Mouse (Mus musculus) CH12.LX (cell line): ENCODE results near the gene Epha3. TPM values are rescaled to one million over a fixed set of nuclear protein-coding genes. Genes with fewer than 3 reads are reported as not detected.

Experiments used
- DNase-seq: peaks from one replicate; pipeline ENCODE4 v3.0.0-alpha.2; 2013; ENCODE audit errors: extremely low read depth
- H3K27ac ChIP-seq: 2 replicates; pipeline ENCODE4 v1.5.1; 2012; ENCODE audit warnings: low read depth, mild to moderate bottlenecking, control low read depth, moderate library complexity; ENCODE audit not compliant: insufficient read depth
- H3K27me3 ChIP-seq: replicated peaks from 2 replicates; pipeline ENCODE3; 2012; ENCODE audit warnings: inconsistent platforms
- H3K36me3 ChIP-seq, 2 experiments: replicated peaks in 1 of 2; 2 replicates each; pipeline versions ENCODE3 to v1.6.1; 2012; ENCODE audit warnings: inconsistent platforms in 1 of 2, low read length in 1 of 2, mild to moderate bottlenecking in 1 of 2, mixed read lengths in 1 of 2, moderate library complexity in 1 of 2; ENCODE audit not compliant: control insufficient read depth in 1 of 2, insufficient read depth in 1 of 2
- H3K4me1 ChIP-seq, 2 experiments: 2 replicates each; pipeline ENCODE4 v1.6.1; 2012; ENCODE audit warnings: inconsistent platforms in 1 of 2, moderate library complexity in 1 of 2; ENCODE audit not compliant: insufficient read depth in 2 of 2, control insufficient read depth in 1 of 2
- H3K4me2 ChIP-seq: 2 replicates; pipeline ENCODE4 v1.6.1; 2012; ENCODE audit warnings: low read depth, mild to moderate bottlenecking, control low read depth; ENCODE audit not compliant: poor library complexity, insufficient read depth, severe bottlenecking
- H3K4me3 ChIP-seq, 3 experiments: fragments of 150-350 bp in 1 of 3; sonication (generic) in 1 of 3; replicated peaks in 1 of 3; 2 replicates each; pipeline versions ENCODE3 to v1.5.1; 2011 to 2012; ENCODE audit warnings: low read depth in 2 of 3, low read length in 2 of 3, mild to moderate bottlenecking in 2 of 3, moderate library complexity in 2 of 3, control low read depth in 1 of 3, improper control_type of control experiment in 1 of 3, inconsistent platforms in 1 of 3, mixed read lengths in 1 of 3; ENCODE audit not compliant: poor library complexity in 1 of 3
- H3K79me2 ChIP-seq: replicated peaks from 2 replicates; pipeline ENCODE4 v1.6.1; 2012; ENCODE audit warnings: mild to moderate bottlenecking, moderate library complexity; ENCODE audit not compliant: control insufficient read depth, poor library complexity, insufficient read depth, severe bottlenecking; ENCODE audit errors: extremely low read depth
- H3K9ac ChIP-seq: 2 replicates; pipeline ENCODE4 v1.6.1; 2012; ENCODE audit warnings: low read depth, mild to moderate bottlenecking, control low read depth, moderate library complexity; ENCODE audit not compliant: insufficient read depth
- H3K9me3 ChIP-seq: replicated peaks from 2 replicates; pipeline ENCODE3; 2012; ENCODE audit warnings: low read length, inconsistent platforms, mixed read lengths
- BHLHE40 ChIP-seq: IDR thresholded peaks from 2 replicates; pipeline ENCODE4 v1.6.1; 2011; ENCODE audit warnings: mild to moderate bottlenecking, low read depth, low read length, improper control_type of control experiment
- CHD1 ChIP-seq: IDR thresholded peaks from 2 replicates; pipeline ENCODE4 v1.6.1; 2012; ENCODE audit warnings: low read depth, low read length, improper control_type of control experiment, inconsistent platforms
- CTCF ChIP-seq, 2 experiments: IDR thresholded peaks in 1 of 2; conservative IDR thresholded peaks in 1 of 2; 2 replicates each; pipeline ENCODE4 v1.5.1; 2011 to 2012; ENCODE audit warnings: low read depth in 2 of 2, low read length in 2 of 2, improper control_type of control experiment in 1 of 2, inconsistent platforms in 1 of 2, mild to moderate bottlenecking in 1 of 2, moderate library complexity in 1 of 2
- E2F4 ChIP-seq: IDR thresholded peaks from 2 replicates; pipeline ENCODE4 v1.6.1; 2011; ENCODE audit warnings: low read depth, low read length, improper control_type of control experiment; ENCODE audit not compliant: insufficient replicate concordance
- GABPA ChIP-seq: IDR thresholded peaks from 2 replicates; pipeline ENCODE4 v1.6.1; 2012; ENCODE audit warnings: low read depth, low read length, improper control_type of control experiment, inconsistent platforms; ENCODE audit not compliant: insufficient replicate concordance
- HCFC1 ChIP-seq: IDR thresholded peaks from 2 replicates; pipeline ENCODE4 v1.6.1; 2012; ENCODE audit warnings: low read depth, mild to moderate bottlenecking, inconsistent platforms, low read length, improper control_type of control experiment
- JUN ChIP-seq: IDR thresholded peaks from 2 replicates; pipeline ENCODE4 v1.6.1; 2011; ENCODE audit warnings: low read depth, mild to moderate bottlenecking, low read length, improper control_type of control experiment, moderate library complexity; ENCODE audit not compliant: insufficient read depth
- MAX ChIP-seq: IDR thresholded peaks from 2 replicates; pipeline ENCODE4 v1.6.1; 2011; ENCODE audit warnings: low read length, improper control_type of control experiment
- MAZ ChIP-seq: IDR thresholded peaks from 2 replicates; pipeline ENCODE4 v1.6.1; 2012; ENCODE audit warnings: low read depth, mild to moderate bottlenecking, inconsistent platforms, low read length, improper control_type of control experiment, moderate library complexity
- MEF2A ChIP-seq: IDR thresholded peaks from 2 replicates; pipeline ENCODE4 v1.6.1; 2014; ENCODE audit warnings: low read depth, mild to moderate bottlenecking, inconsistent platforms, low read length, improper control_type of control experiment, borderline replicate concordance
- MXI1 ChIP-seq: IDR thresholded peaks from 2 replicates; pipeline ENCODE4 v1.6.1; 2011; ENCODE audit warnings: mild to moderate bottlenecking, low read depth, low read length, improper control_type of control experiment
- NRF1 ChIP-seq: IDR thresholded peaks from 2 replicates; pipeline ENCODE4 v1.6.1; 2014; ENCODE audit warnings: low read depth, mild to moderate bottlenecking, inconsistent platforms, low read length, improper control_type of control experiment, moderate library complexity
- PAX5 ChIP-seq: IDR thresholded peaks from 2 replicates; pipeline ENCODE4 v1.6.1; 2012; ENCODE audit warnings: low read length, inconsistent platforms, mixed read lengths
- POLR2A ChIP-seq: IDR thresholded peaks from 2 replicates; pipeline ENCODE4 v1.6.1; 2011; ENCODE audit warnings: low read depth, mild to moderate bottlenecking, improper control_type of control experiment, low read length
- SIN3A ChIP-seq: IDR thresholded peaks from 2 replicates; pipeline ENCODE4 v1.6.1; 2012; ENCODE audit warnings: low read length, improper control_type of control experiment, inconsistent platforms
- SMC3 ChIP-seq: IDR thresholded peaks from 2 replicates; pipeline ENCODE4 v1.6.1; 2011; ENCODE audit warnings: low read depth, low read length, improper control_type of control experiment
- UBTF ChIP-seq: IDR thresholded peaks from 2 replicates; pipeline ENCODE4 v1.6.1; 2012; ENCODE audit warnings: low read depth, mild to moderate bottlenecking, inconsistent platforms, low read length, improper control_type of control experiment, moderate library complexity
- USF1 ChIP-seq: IDR thresholded peaks from 2 replicates; pipeline ENCODE4 v1.6.1; 2014; ENCODE audit warnings: low read depth, mild to moderate bottlenecking, inconsistent platforms, low read length, improper control_type of control experiment
- USF2 ChIP-seq: conservative IDR thresholded peaks from 2 replicates; pipeline ENCODE4 v1.6.1; 2011; ENCODE audit warnings: low read depth, low read length, improper control_type of control experiment
- ZKSCAN1 ChIP-seq: IDR thresholded peaks from 2 replicates; pipeline ENCODE4 v1.6.1; 2012; ENCODE audit warnings: low read depth, inconsistent platforms, low read length, improper control_type of control experiment, borderline replicate concordance
- ZMIZ1 ChIP-seq: IDR thresholded peaks from 2 replicates; pipeline ENCODE4 v1.6.1; 2012; ENCODE audit warnings: low read depth, mild to moderate bottlenecking, inconsistent platforms, low read length, improper control_type of control experiment
- dilution Hi-C: fragments of 300-500 bp; cut with MboI; formaldehyde crosslinking; loops from 2 replicates; pipeline ENCODE4 v1.14.3; 2020; ENCODE audit warnings: low sequenced_read_pairs; ENCODE audit not compliant: extremely low pct_unique_long_range_greater_than_20kb, extremely low pct_ligation_motif_present
- in situ Hi-C: fragments of 300-500 bp; cut with MboI; formaldehyde crosslinking; loops from 3 replicates; pipeline ENCODE4 v1.14.3; 2019; ENCODE audit warnings: low sequenced_read_pairs, low pct_ligation_motif_present, low pct_unique_long_range_greater_than_20kb, mixed read lengths
- polyA plus RNA-seq: library from polyadenylated mRNA; unstranded; fragments of >175 nt; gene quantifications from 2 replicates; pipeline ENCODE4 v1.2.1, GENCODE M21; 2012; ENCODE audit warnings: low read depth; ENCODE audit not compliant: insufficient read length
- total RNA-seq, 2 experiments: library from RNA; depleted of rRNA; stranded (reverse); fragments of 300-350 nt in 1 of 2; fragments of >200 nt in 1 of 2; gene quantifications; 2 replicates each; pipeline ENCODE4 v1.2.3; 2012 to 2014

Epha3 gene
- total and polyA plus RNA-seq, 3 experiments, result not detected

DNA sequence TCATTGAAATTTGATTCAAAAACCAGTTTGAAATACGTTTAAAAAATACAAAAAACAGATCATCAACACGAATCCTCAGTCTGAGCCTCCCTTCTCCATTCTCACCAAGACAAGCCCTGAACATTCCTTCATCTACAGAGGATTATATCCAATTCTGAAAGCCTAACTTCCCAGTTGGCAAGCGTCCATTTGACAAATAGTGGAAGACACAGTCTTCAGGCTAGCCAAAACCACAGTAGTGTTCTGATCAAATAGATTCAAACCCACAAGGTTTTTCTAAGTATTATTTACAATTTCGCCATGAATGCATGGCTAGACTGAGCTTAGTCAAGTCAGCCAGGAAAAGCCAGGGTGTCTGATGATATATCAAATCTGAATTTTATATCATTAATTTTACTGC, 179.8 kb downstream of the Epha3 start:
- no peak for DNase-seq
- H3K27me3 ChIP-seq, result no peaks in the 10 kb centered on the region
- in situ Hi-C loops (no loop called here), dilution Hi-C loops (no loop called here)
- H3K79me2 ChIP-seq, result no peaks in the 10 kb centered on the region
- no peak for TF ChIP-seq CTCF (conservative IDR thresholded peaks at IDR 0.05 in 1 of 2, IDR thresholded peaks at IDR 0.05 in 1 of 2; ENCODE audit: low read depth in 2 of 2, low read length in 2 of 2)
- no peak for TF ChIP-seq CHD1
- TF ChIP-seq SMC3, result no peak
- TF ChIP-seq JUN, result no peak
- TF ChIP-seq USF1, result no peak
- no peak for TF ChIP-seq POLR2A
- TF ChIP-seq MXI1, result no peak
- no peak for TF ChIP-seq ZMIZ1
- no peak overlapping the region for H3K4me3 ChIP-seq
- no peaks in the 10 kb centered on the region for H3K4me1 ChIP-seq
- H3K4me2 ChIP-seq, result no peak overlapping the region
- H3K9ac ChIP-seq, result no peak overlapping the region
- no peak overlapping the region for H3K27ac ChIP-seq
- peaks cover 29% of the 10 kb centered on the region for H3K9me3 ChIP-seq
- no peaks in the 10 kb centered on the region for H3K36me3 ChIP-seq

DNA sequence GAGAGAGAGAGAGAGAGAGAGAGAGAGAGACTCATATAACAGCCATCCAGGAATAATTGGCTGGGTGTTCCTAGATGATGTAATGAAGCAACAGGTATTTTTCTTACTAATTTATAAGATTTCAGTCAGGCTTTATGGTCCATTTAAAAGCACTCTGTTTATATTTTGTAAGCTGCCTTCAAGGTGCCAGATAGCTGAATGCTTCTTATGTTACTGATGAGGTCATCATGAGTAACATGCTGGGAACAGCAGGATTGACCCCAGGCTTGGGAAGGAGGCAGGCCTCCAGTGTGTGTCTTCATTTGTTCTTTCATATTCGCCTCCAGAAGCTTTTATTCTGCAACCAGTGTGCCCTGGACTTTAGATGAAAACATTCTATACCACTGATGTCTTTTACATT, 189.5 kb downstream of the Epha3 start:
- no peak overlapping the region for H3K27ac ChIP-seq
- H3K4me1 ChIP-seq, result no peaks in the 10 kb centered on the region
- no peaks in the 10 kb centered on the region for H3K36me3 ChIP-seq
- dilution Hi-C loops (no loop called here), in situ Hi-C loops (no loop called here)
- H3K79me2 ChIP-seq, result no peaks in the 10 kb centered on the region
- DNase-seq, result no peak
- H3K9me3 ChIP-seq, result peaks cover 31% of the 10 kb centered on the region
- H3K4me2 ChIP-seq, result no peak overlapping the region
- H3K9ac ChIP-seq, result no peak overlapping the region
- TF ChIP-seq JUN (no peak), MAZ (no peak), NRF1 (no peak), CTCF (conservative IDR thresholded peaks at IDR 0.05 in 1 of 2, IDR thresholded peaks at IDR 0.05 in 1 of 2; ENCODE audit: low read depth in 2 of 2, low read length in 2 of 2) (no peak), PAX5 (no peak), SIN3A (no peak), MXI1 (no peak), USF2 (no peak), USF1 (no peak), ZMIZ1 (no peak), E2F4 (no peak), ZKSCAN1 (no peak), BHLHE40 (no peak), UBTF (no peak), HCFC1 (no peak), MAX (no peak), MEF2A (no peak), GABPA (no peak)
- no peak overlapping the region for H3K4me3 ChIP-seq
- H3K27me3 ChIP-seq, result no peaks in the 10 kb centered on the region
